Mouse (Mus musculus): ENCODE results near the gene Camsap1. TPM values are rescaled to one million over a fixed set of nuclear protein-coding genes. Genes with fewer than 3 reads are reported as not detected.

Camsap1 gene
- polyA plus RNA-seq, 1 experiment, result 4.4 TPM

GRCm38 (mm10) chr2:25947950-25948349 lies 35.1 kb downstream of the Camsap1 start:
- Histone ChIP-seq H3K36me3 (ENCODE audit: control insufficient read depth, insufficient read depth, low read length) (peaks cover 15% of the 10 kb centered on the region), H3K4me1 (ENCODE audit: control insufficient read depth, insufficient read depth, insufficient read length, low read length) (peaks cover 6% of the 10 kb centered on the region; the same call in 1 of the 2 replicates), H3K27me3 (ENCODE audit: control insufficient read depth, insufficient read depth, low read length) (no peaks in the 10 kb centered on the region), H3K4me3 (ENCODE audit: low read depth, low read length) (no peak overlapping the region), H3K27ac (ENCODE audit: insufficient read depth, low read depth, low read length) (no peak overlapping the region)
- no peak for TF ChIP-seq CTCF (IDR thresholded peaks at IDR 0.05; ENCODE audit: extremely low read depth, insufficient read length, insufficient replicate concordance, low read depth, low read length)
- TF ChIP-seq POLR2A (IDR thresholded peaks at IDR 0.05; ENCODE audit: low read depth, low read length), result no peak
- 89% methylated on average over 3 of the region's 3 CpGs for WGBS

GRCm38 (mm10) chr2:25943822-25944221 lies 39.3 kb downstream of the Camsap1 start:
- TF ChIP-seq CTCF (IDR thresholded peaks at IDR 0.05; ENCODE audit: extremely low read depth, insufficient read length, insufficient replicate concordance, low read depth, low read length), result no peak
- TF ChIP-seq POLR2A (IDR thresholded peaks at IDR 0.05; ENCODE audit: low read depth, low read length), result no peak
- peaks cover 33% of the 10 kb centered on the region for H3K36me3 ChIP-seq (ENCODE audit: control insufficient read depth, insufficient read depth, low read length)
- peaks cover 6% of the 10 kb centered on the region; the same call in 1 of the 2 replicates for H3K4me1 ChIP-seq (ENCODE audit: control insufficient read depth, insufficient read depth, insufficient read length, low read length)
- H3K27me3 ChIP-seq (ENCODE audit: control insufficient read depth, insufficient read depth, low read length), result no peaks in the 10 kb centered on the region
- H3K4me3 ChIP-seq (ENCODE audit: low read depth, low read length), result no peak overlapping the region
- 91% methylated on average over 2 of the region's 2 CpGs for WGBS
- no peak overlapping the region for H3K27ac ChIP-seq (ENCODE audit: insufficient read depth, low read depth, low read length)

GRCm38 (mm10) chr2:25940503-25940902 lies 42.6 kb downstream of the Camsap1 start:
- H3K27ac ChIP-seq (ENCODE audit: insufficient read depth, low read depth, low read length), result no peak overlapping the region
- TF ChIP-seq CTCF (IDR thresholded peaks at IDR 0.05; ENCODE audit: extremely low read depth, insufficient read length, insufficient replicate concordance, low read depth, low read length) (no peak), POLR2A (IDR thresholded peaks at IDR 0.05; ENCODE audit: low read depth, low read length) (no peak)
- 84% methylated on average over 6 of the region's 6 CpGs for WGBS
- H3K36me3 ChIP-seq (ENCODE audit: control insufficient read depth, insufficient read depth, low read length), result peaks cover 59% of the 10 kb centered on the region
- H3K27me3 ChIP-seq (ENCODE audit: control insufficient read depth, insufficient read depth, low read length), result no peaks in the 10 kb centered on the region
- H3K4me1 ChIP-seq (ENCODE audit: control insufficient read depth, insufficient read depth, insufficient read length, low read length), result no peaks in the 10 kb centered on the region
- H3K4me3 ChIP-seq (ENCODE audit: low read depth, low read length), result no peak overlapping the region

GRCm38 (mm10) chr2:25931249-25931859 lies 51.7 kb downstream of the Camsap1 start:
- WGBS, result 82% methylated on average over 6 of the region's 6 CpGs
- peaks cover 38% of the 10 kb centered on the region for H3K36me3 ChIP-seq (ENCODE audit: control insufficient read depth, insufficient read depth, low read length)

GRCm38 (mm10) chr2:25927821-25928220 lies 55.3 kb downstream of the Camsap1 start:
- WGBS, result 88% methylated on average over 7 of the region's 7 CpGs
- H3K27me3 ChIP-seq (ENCODE audit: control insufficient read depth, insufficient read depth, low read length), result no peaks in the 10 kb centered on the region
- no peak overlapping the region for H3K27ac ChIP-seq (ENCODE audit: insufficient read depth, low read depth, low read length)
- TF ChIP-seq CTCF (IDR thresholded peaks at IDR 0.05; ENCODE audit: extremely low read depth, insufficient read length, insufficient replicate concordance, low read depth, low read length), result no peak
- TF ChIP-seq POLR2A (IDR thresholded peaks at IDR 0.05; ENCODE audit: low read depth, low read length), result no peak
- peaks cover 6% of the 10 kb centered on the region; the same call in 1 of the 2 replicates for H3K4me1 ChIP-seq (ENCODE audit: control insufficient read depth, insufficient read depth, insufficient read length, low read length)
- peaks cover 22% of the 10 kb centered on the region for H3K36me3 ChIP-seq (ENCODE audit: control insufficient read depth, insufficient read depth, low read length)
- no peak overlapping the region for H3K4me3 ChIP-seq (ENCODE audit: low read depth, low read length)

More at GRCm38 (mm10) chr2:25931249-25931859, 51.7 kb downstream of the Camsap1 start:
- no peaks in the 10 kb centered on the region for H3K27me3 ChIP-seq (ENCODE audit: control insufficient read depth, insufficient read depth, low read length)
- H3K4me1 ChIP-seq (ENCODE audit: control insufficient read depth, insufficient read depth, insufficient read length, low read length), result no peaks in the 10 kb centered on the region
- TF ChIP-seq POLR2A (IDR thresholded peaks at IDR 0.05; ENCODE audit: low read depth, low read length), result no peak
- TF ChIP-seq CTCF (IDR thresholded peaks at IDR 0.05; ENCODE audit: extremely low read depth, insufficient read length, insufficient replicate concordance, low read depth, low read length), result peak; percentile 58; the same call in 1 of the 2 replicates
- H3K4me3 ChIP-seq (ENCODE audit: low read depth, low read length), result no peak overlapping the region
- no peak overlapping the region for H3K27ac ChIP-seq (ENCODE audit: insufficient read depth, low read depth, low read length)

- Histone ChIP-seq H3K4me1 (ENCODE audit: control insufficient read depth, insufficient read depth, insufficient read length, low read length) (peaks cover 13% of the 10 kb centered on the region; the same call in 1 of the 2 replicates), H3K4me3 (ENCODE audit: low read depth, low read length) (no peak overlapping the region), H3K36me3 (ENCODE audit: control insufficient read depth, insufficient read depth, low read length) (peaks cover 8% of the 10 kb centered on the region), H3K27ac (ENCODE audit: insufficient read depth, low read depth, low read length) (no peak overlapping the region), H3K27me3 (ENCODE audit: control insufficient read depth, insufficient read depth, low read length) (no peaks in the 10 kb centered on the region)
- TF ChIP-seq CTCF (IDR thresholded peaks at IDR 0.05; ENCODE audit: extremely low read depth, insufficient read length, insufficient replicate concordance, low read depth, low read length) (no peak), POLR2A (IDR thresholded peaks at IDR 0.05; ENCODE audit: low read depth, low read length) (no peak)
- WGBS, result 76% methylated on average over 4 of the region's 4 CpGs
These were observed 58.1 kb downstream of the Camsap1 start for GRCm38 (mm10) chr2:25924934-25925333.

GRCm38 (mm10) chr2:25923799-25924198 lies 59.3 kb downstream of the Camsap1 start:
- Histone ChIP-seq H3K27ac (ENCODE audit: insufficient read depth, low read depth, low read length) (no peak overlapping the region), H3K27me3 (ENCODE audit: control insufficient read depth, insufficient read depth, low read length) (no peaks in the 10 kb centered on the region), H3K4me3 (ENCODE audit: low read depth, low read length) (no peak overlapping the region), H3K36me3 (ENCODE audit: control insufficient read depth, insufficient read depth, low read length) (0 out of 2 replicates have a peak, but pooled peaks cover 2% of the 10 kb centered on the region), H3K4me1 (ENCODE audit: control insufficient read depth, insufficient read depth, insufficient read length, low read length) (peaks cover 16% of the 10 kb centered on the region; the same call in 1 of the 2 replicates)
- WGBS, result 21% methylated on average over 2 of the region's 2 CpGs
- peak; percentile 14; the same call in 1 of the 2 replicates for TF ChIP-seq CTCF (IDR thresholded peaks at IDR 0.05; ENCODE audit: extremely low read depth, insufficient read length, insufficient replicate concordance, low read depth, low read length)
- no peak for TF ChIP-seq POLR2A (IDR thresholded peaks at IDR 0.05; ENCODE audit: low read depth, low read length)

All from small intestine, adult 2 months (tissue).